Mouse (Mus musculus) myocyte (in vitro differentiated cells): Measurements from ENCODE around the gene St6galnac3. TPM values are rescaled to one million over a fixed set of nuclear protein-coding genes. Genes with fewer than 3 reads are reported as not detected.

Experiments used
- H3K27me3 ChIP-seq: one replicate; pipeline ENCODE4 v1.6.1; 2011; ENCODE audit not compliant: control insufficient read depth, insufficient read depth, insufficient read length
- H3K36me3 ChIP-seq: one replicate; pipeline ENCODE4 v1.6.1; 2011; ENCODE audit not compliant: control insufficient read depth, insufficient read depth
- H3K4me2 ChIP-seq: one replicate; pipeline ENCODE4 v1.6.1; 2011; ENCODE audit warnings: low read depth, control low read depth
- H3K4me3 ChIP-seq: one replicate; pipeline ENCODE4 v1.5.1; 2011; ENCODE audit warnings: mild to moderate bottlenecking, control low read depth, moderate library complexity
- H3K79me2 ChIP-seq: one replicate; pipeline ENCODE4 v1.6.1; 2011; ENCODE audit not compliant: control insufficient read depth, insufficient read depth
- H3ac ChIP-seq: one replicate; pipeline ENCODE4 v1.6.1; 2011; ENCODE audit not compliant: control insufficient read depth, insufficient read length
- CEBPB ChIP-seq: IDR thresholded peaks from 2 replicates; pipeline ENCODE4 v1.6.1; 2011; ENCODE audit warnings: mild to moderate bottlenecking, moderate library complexity; ENCODE audit not compliant: poor library complexity, insufficient read depth, severe bottlenecking
- E2F4 ChIP-seq: IDR thresholded peaks from one replicate; pipeline ENCODE4 v1.6.1; 2011; ENCODE audit warnings: mild to moderate bottlenecking, control low read depth, moderate library complexity; ENCODE audit not compliant: insufficient read depth
- MAX ChIP-seq: IDR thresholded peaks from one replicate; pipeline ENCODE4 v1.6.1; 2011; ENCODE audit warnings: low read depth, mild to moderate bottlenecking, control low read depth
- MYOD1 ChIP-seq, 3 experiments: IDR thresholded peaks; one replicate each; pipeline ENCODE4 v1.6.1; 2011; ENCODE audit warnings: control low read depth in 2 of 3, low read depth in 2 of 3, mild to moderate bottlenecking in 2 of 3, moderate library complexity in 1 of 3; ENCODE audit not compliant: insufficient read length in 2 of 3, control insufficient read depth in 1 of 3
- MYOG ChIP-seq, 3 experiments: IDR thresholded peaks; one replicate each; pipeline ENCODE4 v1.6.1; 2011; ENCODE audit warnings: control low read depth in 2 of 3, low read depth in 2 of 3, mild to moderate bottlenecking in 2 of 3; ENCODE audit not compliant: insufficient read length in 2 of 3, control insufficient read depth in 1 of 3, insufficient read depth in 1 of 3
- POLR2A ChIP-seq: IDR thresholded peaks from one replicate; pipeline ENCODE4 v1.6.1; 2011; ENCODE audit warnings: low read depth, mild to moderate bottlenecking, control low read depth, moderate library complexity; ENCODE audit not compliant: insufficient read length
- POLR2AphosphoS2 ChIP-seq: IDR thresholded peaks from one replicate; pipeline ENCODE4 v1.6.1; 2011; ENCODE audit warnings: low read depth, control low read depth; ENCODE audit not compliant: insufficient read length
- REST ChIP-seq: IDR thresholded peaks from one replicate; pipeline ENCODE4 v1.6.1; 2011; ENCODE audit warnings: mild to moderate bottlenecking, control low read depth, moderate library complexity; ENCODE audit not compliant: insufficient read depth, insufficient read length
- SRF ChIP-seq: IDR thresholded peaks from one replicate; pipeline ENCODE4 v1.6.1; 2011; ENCODE audit warnings: low read depth; ENCODE audit not compliant: control insufficient read depth, insufficient read length
- TCF12 ChIP-seq: IDR thresholded peaks from one replicate; pipeline ENCODE4 v1.6.1; 2011; ENCODE audit warnings: mild to moderate bottlenecking, control low read depth; ENCODE audit not compliant: poor library complexity, insufficient read depth, severe bottlenecking
- TCF3 ChIP-seq: IDR thresholded peaks from one replicate; pipeline ENCODE4 v1.6.1; 2011; ENCODE audit warnings: low read depth, control low read depth; ENCODE audit not compliant: insufficient read length
- USF1 ChIP-seq: IDR thresholded peaks from one replicate; pipeline ENCODE4 v1.6.1; 2011; ENCODE audit warnings: low read depth, mild to moderate bottlenecking, control low read depth, moderate library complexity
- polyA plus RNA-seq: library from polyadenylated mRNA; unstranded; fragments of >200 nt; fragmentation: generic; extraction: Trizol; gene quantifications from one replicate; pipeline ENCODE4 v1.2.1, GENCODE M21; 2012; ENCODE audit warnings: missing spikeins

St6galnac3 gene
- polyA plus RNA-seq, 1 experiment = not detected

DNA sequence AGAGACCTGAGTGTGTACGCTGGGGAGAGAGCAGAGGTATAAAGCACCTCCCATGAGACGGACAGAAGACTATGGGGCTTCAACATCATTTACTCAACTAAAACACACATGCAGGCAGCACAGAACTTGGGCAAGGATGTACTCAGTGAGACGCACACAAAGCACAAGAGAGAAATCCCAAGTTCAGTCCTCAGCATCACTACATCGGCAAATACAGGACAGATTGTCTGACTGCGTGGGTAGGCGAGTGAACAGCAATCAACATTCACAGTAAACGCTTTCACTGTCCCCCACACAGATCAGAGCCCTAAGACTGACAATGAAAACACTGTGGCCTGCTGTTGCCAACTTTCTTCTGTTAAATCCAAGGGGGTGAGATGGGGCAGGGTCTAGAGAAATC lies 422.6 kb downstream of the St6galnac3 start:
- H3ac ChIP-seq = no peak overlapping the region
- H3K4me2 ChIP-seq = no peak overlapping the region
- TF ChIP-seq USF1 = no peak
- TF ChIP-seq SRF = no peak
- TF ChIP-seq TCF3 = no peak
- no peak for TF ChIP-seq REST
- TF ChIP-seq TCF12 = no peak
- TF ChIP-seq CEBPB = no peak
- no peak for TF ChIP-seq POLR2AphosphoS2
- TF ChIP-seq MYOD1 (IDR thresholded peaks at IDR 0.05; ENCODE audit: control insufficient read depth in 1 of 3, insufficient read length in 2 of 3, low read depth in 2 of 3) = no peak
- TF ChIP-seq MYOG (IDR thresholded peaks at IDR 0.05; ENCODE audit: control insufficient read depth in 1 of 3, insufficient read depth in 1 of 3, insufficient read length in 2 of 3, low read depth in 2 of 3) = no peak
- TF ChIP-seq POLR2A = no peak
- no peak for TF ChIP-seq MAX
- no peak for TF ChIP-seq E2F4
- H3K36me3 ChIP-seq = no peaks in the 10 kb centered on the region
- H3K79me2 ChIP-seq = no peaks in the 10 kb centered on the region
- no peaks in the 10 kb centered on the region for H3K27me3 ChIP-seq
- no peak overlapping the region for H3K4me3 ChIP-seq

DNA sequence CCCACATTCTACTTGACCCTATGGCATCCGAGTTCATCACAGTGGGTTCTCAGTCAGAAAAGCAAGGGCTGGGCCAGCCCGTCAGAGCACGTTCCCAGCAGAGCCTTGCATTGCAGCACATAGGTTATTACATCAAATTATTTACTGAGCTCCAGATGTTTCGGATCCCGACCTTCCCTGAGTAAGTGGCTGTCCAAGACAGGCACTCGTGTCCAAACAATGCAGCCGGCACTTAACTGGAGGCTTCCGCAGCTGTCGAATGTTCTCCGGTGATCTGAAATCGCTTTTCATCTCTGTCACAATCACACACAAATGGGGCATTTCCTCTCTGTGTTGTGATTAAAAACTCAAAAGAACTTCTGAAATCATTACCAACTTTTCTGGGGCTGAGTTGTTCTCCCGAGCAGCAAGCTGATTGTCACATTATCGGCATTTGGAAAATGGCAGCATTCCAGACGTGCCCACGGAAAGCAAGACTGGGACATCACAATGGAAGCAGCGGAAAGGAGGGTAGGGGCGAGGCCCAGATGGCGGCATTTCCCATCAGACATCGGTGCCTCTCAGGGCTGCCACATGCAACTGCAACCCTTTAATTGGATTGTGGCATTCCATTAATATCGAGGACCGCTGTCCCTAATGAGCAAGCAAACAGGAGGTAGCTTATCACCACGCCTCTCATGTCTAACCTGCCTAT lies 428.5 kb downstream of the St6galnac3 start:
- TF ChIP-seq CEBPB (no peak), REST (no peak), USF1 (no peak), MYOG (IDR thresholded peaks at IDR 0.05; ENCODE audit: control insufficient read depth in 1 of 3, insufficient read depth in 1 of 3, insufficient read length in 2 of 3, low read depth in 2 of 3) (no peak), MYOD1 (IDR thresholded peaks at IDR 0.05; ENCODE audit: control insufficient read depth in 1 of 3, insufficient read length in 2 of 3, low read depth in 2 of 3) (no peak), POLR2A (no peak), TCF12 (no peak), E2F4 (no peak), MAX (no peak)
- Histone ChIP-seq H3K36me3 (no peaks in the 10 kb centered on the region), H3K4me3 (no peak overlapping the region), H3K27me3 (no peaks in the 10 kb centered on the region), H3K4me2 (no peak overlapping the region), H3ac (no peak overlapping the region), H3K79me2 (no peaks in the 10 kb centered on the region)

DNA sequence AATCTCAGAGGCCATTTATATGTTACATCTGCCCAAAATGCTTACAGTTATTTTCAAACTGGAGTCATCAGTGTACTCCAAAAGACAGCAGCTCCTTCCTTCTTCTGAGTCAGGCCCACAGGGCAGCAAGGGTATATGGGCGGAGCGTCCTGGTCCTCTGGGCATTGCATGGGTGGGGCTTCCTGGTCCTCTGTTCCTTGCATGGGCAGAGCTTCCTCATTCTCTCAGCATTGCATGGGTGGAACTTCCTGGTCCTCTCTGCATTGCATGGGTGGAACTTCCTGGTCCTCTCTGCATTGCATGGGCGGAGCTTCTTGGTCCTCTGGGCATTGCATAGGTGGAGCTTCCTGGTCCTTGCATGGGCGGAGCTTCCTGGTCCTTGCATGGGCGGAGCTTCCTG lies 432.1 kb downstream of the St6galnac3 start:
- Histone ChIP-seq H3K27me3 (no peaks in the 10 kb centered on the region), H3K4me2 (no peak overlapping the region), H3ac (no peak overlapping the region), H3K36me3 (no peaks in the 10 kb centered on the region), H3K4me3 (no peak overlapping the region), H3K79me2 (no peaks in the 10 kb centered on the region)
- TF ChIP-seq MYOD1 (IDR thresholded peaks at IDR 0.05; ENCODE audit: control insufficient read depth in 1 of 3, insufficient read length in 2 of 3, low read depth in 2 of 3) (no peak), REST (no peak), MYOG (IDR thresholded peaks at IDR 0.05; ENCODE audit: control insufficient read depth in 1 of 3, insufficient read depth in 1 of 3, insufficient read length in 2 of 3, low read depth in 2 of 3) (no peak), CEBPB (no peak), MAX (no peak), POLR2A (no peak), TCF3 (no peak), SRF (no peak), USF1 (no peak), POLR2AphosphoS2 (no peak), E2F4 (no peak), TCF12 (no peak)

DNA sequence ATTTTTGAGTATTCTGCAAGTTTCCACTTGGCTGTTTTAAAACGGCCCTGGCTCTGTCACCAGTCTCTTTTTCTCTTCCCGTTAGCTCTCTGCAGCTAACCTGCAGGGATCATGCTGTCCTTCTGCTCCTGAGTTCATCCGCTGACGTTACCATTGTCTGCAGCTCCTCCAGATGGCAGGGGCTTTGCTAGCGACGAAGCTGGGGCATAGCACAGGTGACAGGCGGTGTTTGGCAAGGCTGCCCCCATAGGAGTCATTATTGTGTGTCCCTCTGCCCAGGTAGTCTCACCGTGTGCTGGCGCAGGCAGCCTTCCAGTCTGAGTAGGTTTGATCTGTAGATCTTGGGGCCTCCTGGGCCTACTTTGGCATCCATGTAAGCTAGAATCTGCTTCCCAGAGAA lies 432.6 kb downstream of the St6galnac3 start:
- Histone ChIP-seq H3K4me2 (no peak overlapping the region), H3K4me3 (no peak overlapping the region), H3K79me2 (no peaks in the 10 kb centered on the region), H3K27me3 (no peaks in the 10 kb centered on the region), H3K36me3 (no peaks in the 10 kb centered on the region), H3ac (no peak overlapping the region)
- TF ChIP-seq POLR2A (no peak), USF1 (no peak), SRF (no peak), MYOG (IDR thresholded peaks at IDR 0.05; ENCODE audit: control insufficient read depth in 1 of 3, insufficient read depth in 1 of 3, insufficient read length in 2 of 3, low read depth in 2 of 3) (no peak)

DNA sequence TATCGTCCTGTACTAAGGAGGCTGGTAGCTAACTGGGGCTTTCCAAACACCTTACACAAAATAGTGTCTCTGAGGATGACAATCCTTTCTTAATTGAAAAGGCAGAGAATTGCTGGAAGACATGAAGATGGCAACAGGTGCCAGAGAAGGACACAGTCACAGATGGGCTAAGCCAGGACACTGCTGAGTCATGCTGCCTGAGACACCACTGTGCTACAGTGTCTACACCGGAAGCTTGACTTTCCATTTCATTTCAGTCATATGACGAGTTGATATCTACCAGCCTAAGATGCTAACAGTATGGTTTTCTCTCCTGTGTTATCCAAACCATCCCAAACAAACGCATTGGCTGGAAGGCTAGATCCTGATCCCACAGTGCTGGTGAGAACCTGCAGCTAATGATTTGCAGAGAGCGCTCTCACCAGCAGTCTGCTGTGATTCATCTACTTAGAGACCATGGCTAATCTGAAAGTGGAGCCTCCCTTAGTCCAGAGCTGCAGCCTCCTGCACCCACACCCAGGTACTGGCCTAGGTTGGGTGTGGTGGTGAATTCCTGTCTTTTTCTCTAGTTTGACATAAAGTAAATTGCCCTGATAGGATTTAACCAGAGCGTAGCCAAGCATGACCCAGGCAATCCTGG lies 433.4 kb downstream of the St6galnac3 start:
- no peaks in the 10 kb centered on the region for H3K27me3 ChIP-seq
- H3K79me2 ChIP-seq = no peaks in the 10 kb centered on the region
- no peak overlapping the region for H3K4me3 ChIP-seq
- no peaks in the 10 kb centered on the region for H3K36me3 ChIP-seq
- H3K4me2 ChIP-seq = no peak overlapping the region
- no peak overlapping the region for H3ac ChIP-seq
- TF ChIP-seq POLR2AphosphoS2 = no peak
- TF ChIP-seq MYOD1 (IDR thresholded peaks at IDR 0.05; ENCODE audit: control insufficient read depth in 1 of 3, insufficient read length in 2 of 3, low read depth in 2 of 3) = no peak
- TF ChIP-seq REST = no peak
- no peak for TF ChIP-seq SRF
- TF ChIP-seq USF1 = no peak
- TF ChIP-seq POLR2A = no peak
- no peak for TF ChIP-seq MYOG (IDR thresholded peaks at IDR 0.05; ENCODE audit: control insufficient read depth in 1 of 3, insufficient read depth in 1 of 3, insufficient read length in 2 of 3, low read depth in 2 of 3)
- no peak for TF ChIP-seq CEBPB
- no peak for TF ChIP-seq TCF12
- no peak for TF ChIP-seq TCF3
- no peak for TF ChIP-seq E2F4
